Mouse (Mus musculus) kidney, adult 2 months (tissue): ENCODE results near the gene Gmppb. TPM values are rescaled to one million over a fixed set of nuclear protein-coding genes. Genes with fewer than 3 reads are reported as not detected.
A peak's percentile ranks its signal among the peaks of the same experiment; 100 is the strongest.

Experiments used
- DNase-seq: peaks from one replicate; pipeline ENCODE4 v3.0.0; 2021
- H3K27ac ChIP-seq: fragments of 200-500 bp; 2 replicates; pipeline ENCODE4 v1.5.1; 2012; ENCODE audit warnings: low read depth, low read length, control low read depth, inconsistent platforms; ENCODE audit not compliant: insufficient read depth
- H3K27me3 ChIP-seq: fragments of 200-500 bp; replicated peaks from 2 replicates; pipeline ENCODE4 v1.6.1; 2012; ENCODE audit warnings: mild to moderate bottlenecking, moderate library complexity, low read length, inconsistent platforms; ENCODE audit not compliant: control insufficient read depth, insufficient read depth
- H3K36me3 ChIP-seq: fragments of 200-500 bp; 2 replicates; pipeline ENCODE4 v1.6.1; 2012; ENCODE audit warnings: mild to moderate bottlenecking, moderate library complexity, low read length, inconsistent platforms; ENCODE audit not compliant: control insufficient read depth, insufficient read depth
- H3K4me1 ChIP-seq: fragments of 200-500 bp; 2 replicates; pipeline ENCODE4 v1.6.1; 2011; ENCODE audit warnings: low read length; ENCODE audit not compliant: control insufficient read depth, insufficient read depth
- H3K4me3 ChIP-seq: fragments of 200-500 bp; 2 replicates; pipeline ENCODE4 v1.5.1; 2011; ENCODE audit warnings: mild to moderate bottlenecking, low read depth, low read length, control low read depth; ENCODE audit not compliant: insufficient read depth
- CTCF ChIP-seq: fragments of 200-500 bp; conservative IDR thresholded peaks from 2 replicates; pipeline ENCODE4 v1.5.1; 2011; ENCODE audit warnings: low read depth, mild to moderate bottlenecking, control low read depth, low read length, moderate library complexity, mixed read lengths; ENCODE audit not compliant: insufficient read depth, insufficient read length
- POLR2A ChIP-seq: fragments of 200-500 bp; IDR thresholded peaks from one replicate; pipeline ENCODE4 v1.6.1; 2011; ENCODE audit warnings: low read depth, low read length, control low read depth
- WGBS: fragments of 180-500 bp; shearing (Covaris S2); methylation state at CpG from one replicate; pipeline ENCODE4 v1.1.7; 2018; 5-methylcytosine and 5-hydroxymethylcytosine counted together
- polyA plus RNA-seq: library from polyadenylated mRNA; depleted of rRNA; stranded (reverse); fragments of >200 nt; gene quantifications from 2 replicates; pipeline ENCODE4 v1.2.3, GENCODE M21; 2012

Gmppb gene
- polyA plus RNA-seq, 1 experiment: 16.0 TPM

- DNase-seq: peak; percentile 87
- Histone ChIP-seq H3K36me3 (no peaks in the 10 kb centered on the region), H3K4me1 (no peaks in the 10 kb centered on the region), H3K27ac (no peak overlapping the region), H3K4me3 (no peak overlapping the region), H3K27me3 (no peaks in the 10 kb centered on the region)
- no peak for TF ChIP-seq POLR2A
- peak; percentile 96 for TF ChIP-seq CTCF
- 21% methylated on average over 8 of the region's 8 CpGs for WGBS
Measured at GRCm38 (mm10) chr9:108067900-108068299, 18.9 kb downstream of the Gmppb start.

DNA sequence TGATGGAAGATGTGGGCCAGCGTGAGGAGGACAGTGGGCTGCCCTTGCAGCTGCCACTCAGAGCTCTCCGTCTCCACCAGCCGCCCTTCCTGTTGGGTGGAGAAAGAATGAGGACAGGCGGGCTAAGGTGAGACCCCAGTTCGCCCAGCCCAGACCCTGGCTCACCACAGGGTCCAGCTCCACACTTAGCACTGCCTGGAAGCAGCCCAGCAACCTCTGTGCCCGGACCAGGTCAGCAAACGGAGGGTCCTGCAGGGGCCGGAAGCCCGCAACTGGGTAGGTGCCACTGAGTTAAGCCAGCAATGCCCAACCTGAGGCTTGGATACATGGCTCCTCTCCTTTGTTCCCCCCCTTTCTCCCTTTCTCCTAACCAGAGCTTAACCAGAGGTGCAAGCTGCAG, 20.0 kb downstream of the Gmppb start:
- no peaks in the 10 kb centered on the region for H3K4me1 ChIP-seq
- H3K36me3 ChIP-seq: no peaks in the 10 kb centered on the region
- DNase-seq: no peak
- WGBS: 95% methylated on average over 9 of the region's 9 CpGs
- H3K27me3 ChIP-seq: no peaks in the 10 kb centered on the region
- H3K27ac ChIP-seq: no peak overlapping the region
- TF ChIP-seq CTCF: no peak
- TF ChIP-seq POLR2A: no peak
- no peak overlapping the region for H3K4me3 ChIP-seq

GRCm38 (mm10) chr9:108069529-108069928, 20.5 kb downstream of the Gmppb start:
- no peaks in the 10 kb centered on the region for H3K4me1 ChIP-seq
- no peak for DNase-seq
- H3K27me3 ChIP-seq: no peaks in the 10 kb centered on the region
- no peak overlapping the region for H3K27ac ChIP-seq
- no peak for TF ChIP-seq CTCF
- TF ChIP-seq POLR2A: no peak
- H3K4me3 ChIP-seq: no peak overlapping the region
- no peaks in the 10 kb centered on the region for H3K36me3 ChIP-seq
- WGBS: 79% methylated on average over 7 of the region's 7 CpGs

GRCm38 (mm10) chr9:108071801-108072200, 22.8 kb downstream of the Gmppb start:
- H3K4me1 ChIP-seq: no peaks in the 10 kb centered on the region
- no peak for DNase-seq
- H3K4me3 ChIP-seq: no peak overlapping the region
- WGBS: 91% methylated on average over 4 of the region's 4 CpGs
- no peaks in the 10 kb centered on the region for H3K36me3 ChIP-seq
- no peaks in the 10 kb centered on the region for H3K27me3 ChIP-seq
- no peak overlapping the region for H3K27ac ChIP-seq
- TF ChIP-seq POLR2A: no peak
- no peak for TF ChIP-seq CTCF

GRCm38 (mm10) chr9:108072481-108072924, 23.5 kb downstream of the Gmppb start:
- H3K4me3 ChIP-seq: no peak overlapping the region
- DNase-seq: no peak
- no peak overlapping the region for H3K27ac ChIP-seq
- 73% methylated on average over 9 of the region's 9 CpGs for WGBS
- TF ChIP-seq CTCF (no peak), POLR2A (no peak)
- H3K36me3 ChIP-seq: no peaks in the 10 kb centered on the region
- no peaks in the 10 kb centered on the region for H3K27me3 ChIP-seq
- no peaks in the 10 kb centered on the region for H3K4me1 ChIP-seq

- no peak overlapping the region for H3K4me3 ChIP-seq
- 55% methylated on average over 7 of the region's 7 CpGs for WGBS
- no peak overlapping the region for H3K27ac ChIP-seq
- no peaks in the 10 kb centered on the region for H3K36me3 ChIP-seq
- TF ChIP-seq CTCF: no peak
- TF ChIP-seq POLR2A: no peak
- no peaks in the 10 kb centered on the region for H3K27me3 ChIP-seq
- no peak for DNase-seq
- peaks cover 4% of the 10 kb centered on the region; the same call in 1 of the 2 replicates for H3K4me1 ChIP-seq
Measured at GRCm38 (mm10) chr9:108073141-108073930, 24.3 kb downstream of the Gmppb start.

DNA sequence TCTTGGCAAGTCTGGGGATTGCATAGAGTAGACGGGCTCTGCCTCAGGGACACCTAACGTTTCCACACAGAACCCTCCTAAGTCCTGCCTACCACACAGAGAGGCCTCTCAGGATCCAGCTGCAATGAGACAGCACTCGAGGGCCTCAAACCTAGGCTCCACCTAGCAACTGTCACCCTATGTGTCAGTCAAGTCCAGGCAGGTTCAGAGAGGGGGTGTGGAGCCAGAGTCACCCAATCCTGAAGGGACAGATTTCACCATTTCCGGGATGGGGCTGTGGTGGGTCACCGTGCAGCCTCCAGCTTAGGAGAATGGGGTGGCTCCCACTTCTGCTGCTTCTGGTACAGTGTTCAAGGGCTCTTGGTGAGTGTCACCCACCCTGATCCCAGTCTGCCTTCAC, 31.1 kb downstream of the Gmppb start, which contains the start of gene Mst1:
Gene Mst1, plus strand, starts transcription at position 269 of the 400 bp plus-strand sequence.
- peak within 1 kb of the TSS; percentile 57; the same call in 1 of the 2 replicates for H3K27ac ChIP-seq
- H3K36me3 ChIP-seq: no peaks in the 10 kb centered on the region; the same call in 1 of the 2 replicates
- no peaks in the 10 kb centered on the region for H3K27me3 ChIP-seq
- peaks cover 24% of the 10 kb centered on the region for H3K4me1 ChIP-seq
- DNase-seq: no peak
- WGBS: 89% methylated on average over 5 of the region's 5 CpGs
- TF ChIP-seq POLR2A (no peak), CTCF (no peak)
- peak within 1 kb of the TSS; percentile 86 for H3K4me3 ChIP-seq
